Mouse (Mus musculus): ENCODE data around the gene Bcl2a1d. TPM values are rescaled to one million over a fixed set of nuclear protein-coding genes. Genes with fewer than 3 reads are reported as not detected.
A peak's percentile ranks its signal among the peaks of the same experiment; 100 is the strongest.
"Not testable (repeated sequence)": the region's sequence is repeated elsewhere in the genome, so short reads cannot be mapped to it uniquely, and the experiment has no call there.

The Bcl2a1d gene
- polyA plus RNA-seq, 1 experiment from 2014 or later = not detected

- H3K27me3 ChIP-seq (ENCODE audit: control insufficient read depth, insufficient read depth, low read length); H3K27ac ChIP-seq (ENCODE audit: low read depth, low read length); H3K36me3 ChIP-seq (ENCODE audit: control insufficient read depth, insufficient read depth, low read length); H3K4me1 ChIP-seq (ENCODE audit: control insufficient read depth, insufficient read depth, low read length); H3K4me3 ChIP-seq (ENCODE audit: low read depth, low read length); H3K9ac ChIP-seq (ENCODE audit: low read depth, low read length); ATAC-seq (replicated peaks; ENCODE audit: insufficient number of reproducible peaks, low FRiP score, low TSS enrichment); H3K9me3 ChIP-seq (replicated peaks; ENCODE audit: control insufficient read depth, low read length); H3K4me2 ChIP-seq: not testable (repeated sequence)
Measured at GRCm38 (mm10) chr9:88721628-88722027, 10.1 kb downstream of the Bcl2a1d start.

- H3K9me3 ChIP-seq (replicated peaks; ENCODE audit: control insufficient read depth, low read length); H3K36me3 ChIP-seq (ENCODE audit: control insufficient read depth, insufficient read depth, low read length); H3K27me3 ChIP-seq (ENCODE audit: control insufficient read depth, insufficient read depth, low read length); H3K4me1 ChIP-seq (ENCODE audit: control insufficient read depth, insufficient read depth, low read length): not testable (repeated sequence)
- 31% methylated on average over 11 of the region's 12 CpGs for WGBS (ENCODE audit: insufficient replicate concordance)
- Histone ChIP-seq H3K4me2 (peak within 1 kb of the TSS; percentile 55), H3K27ac (ENCODE audit: low read depth, low read length) (peak within 1 kb of the TSS; percentile 50; the same call in 1 of the 2 replicates), H3K9ac (ENCODE audit: low read depth, low read length) (0 out of 2 replicates have a peak within 1 kb of the TSS, but pooled peaks have one; percentile 16), H3K4me3 (ENCODE audit: low read depth, low read length) (peak within 1 kb of the TSS; percentile 35)
- peak; percentile 50 for ATAC-seq (replicated peaks; ENCODE audit: insufficient number of reproducible peaks, low FRiP score, low TSS enrichment)
Measured at GRCm38 (mm10) chr9:88719989-88720537, 11.7 kb downstream of the Bcl2a1d start, which contains the start of gene Mthfsl. Gene Mthfsl, minus strand, starts transcription at chr9:88720296.

DNA sequence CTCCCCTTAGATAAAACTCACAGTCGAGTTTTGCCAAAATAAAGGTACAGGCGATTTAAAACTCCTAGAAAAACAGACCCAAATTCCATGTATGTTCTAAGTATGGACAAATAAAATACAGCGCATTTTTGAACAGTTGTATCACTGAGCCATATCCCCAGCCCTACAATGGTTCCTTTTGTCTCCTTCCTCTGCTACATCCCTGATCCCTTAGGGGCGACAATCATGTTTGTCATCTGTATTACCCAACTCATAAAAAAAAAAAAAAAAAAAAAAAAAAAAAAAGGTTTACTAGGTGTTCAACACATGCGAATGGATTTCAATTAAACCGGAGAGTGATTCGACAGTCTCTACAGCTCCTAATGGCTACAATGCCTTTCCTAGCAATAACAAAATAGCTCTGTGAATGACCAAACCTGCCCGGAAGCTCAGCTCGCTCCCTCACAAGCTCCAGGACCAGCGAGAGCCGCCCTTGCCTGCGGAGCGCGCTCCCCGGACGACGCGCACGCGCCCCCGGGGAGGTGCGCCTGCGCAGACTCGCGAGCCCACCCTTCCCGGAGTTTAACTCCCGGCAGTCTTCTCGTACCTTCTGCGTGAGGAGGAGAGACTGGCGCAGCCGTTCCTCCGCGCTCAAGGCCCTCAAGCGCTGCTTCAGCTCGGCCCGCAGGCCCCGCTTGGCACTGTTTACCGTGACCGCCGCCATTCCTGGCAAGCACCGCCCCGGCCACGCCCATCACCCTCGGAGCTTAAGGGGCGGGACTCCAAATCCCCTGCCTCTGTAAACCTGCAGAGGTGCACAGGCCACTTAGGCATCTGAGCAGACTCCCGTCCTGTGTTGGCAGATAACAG is 12.4 kb downstream of the Bcl2a1d start:
- H3K27ac ChIP-seq (ENCODE audit: low read depth, low read length) = peak overlapping the region; percentile 50; the same call in 1 of the 2 replicates
- H3K36me3 ChIP-seq (ENCODE audit: control insufficient read depth, insufficient read depth, low read length); H3K27me3 ChIP-seq (ENCODE audit: control insufficient read depth, insufficient read depth, low read length); H3K9me3 ChIP-seq (replicated peaks; ENCODE audit: control insufficient read depth, low read length); H3K4me1 ChIP-seq (ENCODE audit: control insufficient read depth, insufficient read depth, low read length): not testable (repeated sequence)
- 0 out of 2 replicates have a peak overlapping the region, but pooled peaks have one; percentile 16 for H3K9ac ChIP-seq (ENCODE audit: low read depth, low read length)
- 12% methylated on average over 16 of the region's 46 CpGs for WGBS (ENCODE audit: insufficient replicate concordance)
- ATAC-seq (replicated peaks; ENCODE audit: insufficient number of reproducible peaks, low FRiP score, low TSS enrichment) = peak; percentile 88
- H3K4me2 ChIP-seq = peak overlapping the region; percentile 55
- H3K4me3 ChIP-seq (ENCODE audit: low read depth, low read length) = peak overlapping the region; percentile 35

- H3K4me2 ChIP-seq = peak overlapping the region; percentile 55; the same call in 1 of the 2 replicates
- 78% methylated on average over 5 of the region's 5 CpGs for WGBS (ENCODE audit: insufficient replicate concordance)
- H3K27ac ChIP-seq (ENCODE audit: low read depth, low read length); H3K4me1 ChIP-seq (ENCODE audit: control insufficient read depth, insufficient read depth, low read length); H3K36me3 ChIP-seq (ENCODE audit: control insufficient read depth, insufficient read depth, low read length); H3K9ac ChIP-seq (ENCODE audit: low read depth, low read length); H3K27me3 ChIP-seq (ENCODE audit: control insufficient read depth, insufficient read depth, low read length); H3K4me3 ChIP-seq (ENCODE audit: low read depth, low read length); H3K9me3 ChIP-seq (replicated peaks; ENCODE audit: control insufficient read depth, low read length); ATAC-seq (replicated peaks; ENCODE audit: insufficient number of reproducible peaks, low FRiP score, low TSS enrichment): not testable (repeated sequence)
Measured at GRCm38 (mm10) chr9:88718593-88718992, 13.1 kb downstream of the Bcl2a1d start.

DNA sequence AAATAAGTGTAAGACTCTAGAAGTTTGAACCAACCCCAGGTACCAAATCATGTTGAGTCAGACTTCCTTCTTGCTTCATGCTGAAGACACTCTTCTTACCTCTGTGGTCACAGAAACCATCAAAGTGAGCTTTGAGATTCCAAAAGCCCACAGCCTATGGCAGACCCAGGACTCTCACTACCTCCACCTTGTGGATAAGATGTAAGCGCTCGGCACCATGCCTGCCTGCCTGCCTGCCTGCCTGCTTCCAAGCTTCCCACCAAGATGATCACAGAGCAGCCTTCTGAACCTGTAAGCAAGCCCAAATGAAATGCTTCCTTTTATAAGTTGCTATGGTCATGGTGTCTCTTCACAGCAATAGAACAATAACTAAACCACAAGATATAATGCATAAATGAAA is 13.6 kb downstream of the Bcl2a1d start:
- not testable (repeated sequence) for H3K9me3 ChIP-seq (replicated peaks; ENCODE audit: control insufficient read depth, low read length); H3K4me2 ChIP-seq; H3K36me3 ChIP-seq (ENCODE audit: control insufficient read depth, insufficient read depth, low read length); H3K4me1 ChIP-seq (ENCODE audit: control insufficient read depth, insufficient read depth, low read length); H3K27me3 ChIP-seq (ENCODE audit: control insufficient read depth, insufficient read depth, low read length); H3K4me3 ChIP-seq (ENCODE audit: low read depth, low read length); ATAC-seq (replicated peaks; ENCODE audit: insufficient number of reproducible peaks, low FRiP score, low TSS enrichment); H3K9ac ChIP-seq (ENCODE audit: low read depth, low read length); H3K27ac ChIP-seq (ENCODE audit: low read depth, low read length)
- WGBS (ENCODE audit: insufficient replicate concordance) = 31% methylated on average over 2 of the region's 2 CpGs

DNA sequence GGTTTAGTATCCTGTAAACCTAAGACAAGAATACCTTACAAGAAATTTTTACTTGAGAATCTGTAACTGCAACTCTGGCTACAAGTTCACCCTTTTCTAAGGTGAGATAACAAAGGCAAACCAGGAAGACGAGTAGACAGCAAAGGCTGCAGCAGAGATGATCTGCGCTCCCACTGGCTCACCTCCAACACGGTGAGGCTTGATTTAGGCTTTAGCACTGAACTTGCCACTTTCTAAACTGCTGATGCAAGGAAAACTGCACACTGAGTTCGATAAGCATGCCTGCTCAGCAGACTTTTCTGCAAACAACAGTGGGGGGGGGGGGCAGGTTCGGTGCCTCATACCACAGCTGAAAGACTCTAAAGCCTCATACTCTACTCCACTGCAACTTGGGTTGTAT is 17.2 kb downstream of the Bcl2a1d start:
- ATAC-seq (replicated peaks; ENCODE audit: insufficient number of reproducible peaks, low FRiP score, low TSS enrichment); H3K4me2 ChIP-seq; H3K9me3 ChIP-seq (replicated peaks; ENCODE audit: control insufficient read depth, low read length); H3K36me3 ChIP-seq (ENCODE audit: control insufficient read depth, insufficient read depth, low read length); H3K4me1 ChIP-seq (ENCODE audit: control insufficient read depth, insufficient read depth, low read length); H3K27me3 ChIP-seq (ENCODE audit: control insufficient read depth, insufficient read depth, low read length); H3K4me3 ChIP-seq (ENCODE audit: low read depth, low read length); H3K9ac ChIP-seq (ENCODE audit: low read depth, low read length); H3K27ac ChIP-seq (ENCODE audit: low read depth, low read length): not testable (repeated sequence)
- 71% methylated on average over 5 of the region's 5 CpGs for WGBS (ENCODE audit: insufficient replicate concordance)

- not testable (repeated sequence) for H3K27me3 ChIP-seq (ENCODE audit: control insufficient read depth, insufficient read depth, low read length); H3K4me2 ChIP-seq; ATAC-seq (replicated peaks; ENCODE audit: insufficient number of reproducible peaks, low FRiP score, low TSS enrichment); H3K4me3 ChIP-seq (ENCODE audit: low read depth, low read length); H3K9me3 ChIP-seq (replicated peaks; ENCODE audit: control insufficient read depth, low read length); H3K27ac ChIP-seq (ENCODE audit: low read depth, low read length); H3K9ac ChIP-seq (ENCODE audit: low read depth, low read length); H3K36me3 ChIP-seq (ENCODE audit: control insufficient read depth, insufficient read depth, low read length); H3K4me1 ChIP-seq (ENCODE audit: control insufficient read depth, insufficient read depth, low read length)
- 67% methylated on average over 3 of the region's 3 CpGs for WGBS (ENCODE audit: insufficient replicate concordance)
Measured at GRCm38 (mm10) chr9:88712164-88712749, 19.5 kb downstream of the Bcl2a1d start.

DNA sequence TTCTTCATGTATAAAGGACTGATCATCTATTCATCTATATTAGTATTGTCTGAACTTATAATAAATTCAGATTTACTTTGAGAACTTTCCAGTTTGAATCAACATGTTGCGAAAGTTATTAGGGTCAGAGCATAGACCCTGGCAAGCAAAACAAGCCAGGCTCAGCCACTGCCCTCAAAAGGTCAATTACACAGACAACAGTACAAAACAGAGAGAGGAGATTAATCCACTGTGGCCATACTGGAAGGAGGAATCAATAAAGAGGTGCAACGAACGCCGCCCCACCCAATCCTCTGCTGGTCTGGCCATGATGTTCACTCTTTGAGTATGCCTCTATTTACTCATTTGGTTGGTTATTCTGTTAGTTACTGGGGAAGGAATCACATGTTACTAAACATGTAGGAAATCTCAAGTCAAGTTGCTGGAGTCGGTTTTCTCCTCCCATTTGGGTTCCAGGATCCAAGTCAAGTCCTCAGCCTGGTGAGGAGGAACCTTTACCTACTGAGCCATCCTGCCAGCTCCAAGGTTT is 20.7 kb downstream of the Bcl2a1d start:
- H3K4me3 ChIP-seq (ENCODE audit: low read depth, low read length); H3K9me3 ChIP-seq (replicated peaks; ENCODE audit: control insufficient read depth, low read length); H3K27ac ChIP-seq (ENCODE audit: low read depth, low read length); H3K27me3 ChIP-seq (ENCODE audit: control insufficient read depth, insufficient read depth, low read length); H3K9ac ChIP-seq (ENCODE audit: low read depth, low read length); ATAC-seq (replicated peaks; ENCODE audit: insufficient number of reproducible peaks, low FRiP score, low TSS enrichment); H3K4me1 ChIP-seq (ENCODE audit: control insufficient read depth, insufficient read depth, low read length); H3K4me2 ChIP-seq; H3K36me3 ChIP-seq (ENCODE audit: control insufficient read depth, insufficient read depth, low read length): not testable (repeated sequence)
- 86% methylated on average over 4 of the region's 5 CpGs for WGBS (ENCODE audit: insufficient replicate concordance)
